ENCODE assay signal across 30 mouse cellular contexts in genomic region chr16:55540336-55541015, GRCm38 (mm10).
DNase-seq lines count a peak whose midpoint lies in the region; ATAC-seq and TF ChIP-seq lines count a peak whose summit lies in the region.
"Had no signal": no experiment of that assay in that cellular context is flagged by ENCODE, and none has a peak within 500 bp of the region (broad histone marks: within the 10 kb centered on the region; RNA-seq: fewer than 3 reads in every experiment).

No protein-coding gene starts in this region.

- H3K36me3 ChIP-seq in midbrain, embryonic 11.5 days (ENCODE audit: control insufficient read depth, insufficient read depth, low read length), result no peaks in the 10 kb centered on the region
- H3K36me3 ChIP-seq in midbrain, embryonic 13.5 days, result no peaks in the 10 kb centered on the region
- H3K36me3 ChIP-seq: embryonic facial prominence, embryonic 10.5 days; embryonic facial prominence, embryonic 13.5 days; forebrain, embryonic 10.5 days; G1E; heart, embryonic 10.5 days; heart, embryonic 13.5 days had no signal

- no peak for TF ChIP-seq POLR2A in embryonic fibroblast, embryonic 13.5 days (IDR thresholded peaks at IDR 0.05; ENCODE audit: low read depth, low read length)

- H3K4me3 ChIP-seq in midbrain, embryonic 11.5 days (ENCODE audit: low read depth, low read length), result no peak overlapping the region
- H3K4me3 ChIP-seq in midbrain, embryonic 13.5 days (replicated peaks), result no peak overlapping the region
- H3K4me3 ChIP-seq in embryonic fibroblast, embryonic 13.5 days (ENCODE audit: insufficient read depth, low read length), result no peak overlapping the region
- H3K4me3 ChIP-seq: embryonic facial prominence, embryonic 10.5 days; embryonic facial prominence, embryonic 13.5 days; forebrain, embryonic 10.5 days; forebrain, embryonic 13.5 days; heart, adult 2 months; heart, embryonic 10.5 days; heart, embryonic 13.5 days had no signal

- no peak overlapping the region for H3K27ac ChIP-seq in midbrain, embryonic 11.5 days (ENCODE audit: low read depth, low read length)
- H3K27ac ChIP-seq in midbrain, embryonic 13.5 days, result no peak overlapping the region
- H3K27ac ChIP-seq in embryonic fibroblast, embryonic 13.5 days (ENCODE audit: insufficient read depth, low read length), result peak overlapping the region; percentile 56; the same call in 1 of the 2 replicates
- H3K27ac ChIP-seq: embryonic facial prominence, embryonic 10.5 days; embryonic facial prominence, embryonic 13.5 days; forebrain, embryonic 10.5 days; forebrain, embryonic 13.5 days; heart, adult 2 months; heart, embryonic 10.5 days; heart, embryonic 13.5 days; hindbrain, embryonic 14.5 days; hindbrain, postnatal 0 days had no signal

- no peak overlapping the region for H3K4me2 ChIP-seq in midbrain, embryonic 11.5 days
- no peak overlapping the region for H3K4me2 ChIP-seq in midbrain, embryonic 13.5 days (replicated peaks)
- H3K4me2 ChIP-seq: embryonic facial prominence, embryonic 13.5 days; forebrain, embryonic 13.5 days; heart, embryonic 13.5 days; hindbrain, embryonic 14.5 days had no signal

- no peaks in the 10 kb centered on the region for H3K4me1 ChIP-seq in midbrain, embryonic 11.5 days (ENCODE audit: control insufficient read depth, insufficient read depth, low read length)
- no peaks in the 10 kb centered on the region for H3K4me1 ChIP-seq in midbrain, embryonic 13.5 days (replicated peaks)
- peaks cover 3% of the 10 kb centered on the region for H3K4me1 ChIP-seq in embryonic fibroblast, embryonic 13.5 days (ENCODE audit: control insufficient read depth, insufficient read depth, low read length)
- H3K4me1 ChIP-seq: embryonic facial prominence, embryonic 10.5 days; embryonic facial prominence, embryonic 13.5 days; forebrain, embryonic 10.5 days; forebrain, embryonic 13.5 days; heart, embryonic 10.5 days; heart, embryonic 13.5 days had no signal

- WGBS in midbrain, embryonic 11.5 days, result 93% methylated on average over 3 of the region's 3 CpGs
- WGBS in midbrain, embryonic 13.5 days, result 87% methylated on average over 3 of the region's 3 CpGs

- ATAC-seq in midbrain, embryonic 11.5 days (ENCODE audit: low FRiP score), result no peak
- ATAC-seq in midbrain, embryonic 13.5 days, result no peak
- ATAC-seq: activated CD4-positive, CD25-positive, alpha-beta regulatory T cell, adult 4 months; forebrain, embryonic 13.5 days; forebrain, embryonic 16.5 days; hindbrain, postnatal 0 days; inflammation-experienced regulatory T-cells, adult 6 months had no signal

- no peak for TF ChIP-seq CTCF in embryonic fibroblast, embryonic 13.5 days (IDR thresholded peaks at IDR 0.05; ENCODE audit: borderline replicate concordance, insufficient read depth, low read length)

- DNase-seq in midbrain, embryonic 11.5 days (ENCODE audit: low spot score, missing footprints), result peak; percentile 45
- DNase-seq in Muller cell, postnatal 12 days (ENCODE audit: inconsistent ontology term), result peak; percentile 33
- DNase-seq in layer of hippocampus, adult 9-11 months, result no peak
- no peak for DNase-seq in kidney, postnatal 25 days
- no peak for DNase-seq in left cerebral cortex, adult 11 months (ENCODE audit: low spot score)
- DNase-seq: adrenal gland, adult 8-10 months; adrenal gland, postnatal 25 days; cerebellum, adult 18-20 months; cerebellum, adult 9-10 months; cerebellum, postnatal 14 days; gastrocnemius, postnatal 10 days; gastrocnemius, postnatal 36 days; heart, adult 2 months; heart, postnatal 14 days; heart, postnatal 4 days had no signal

- H3K9ac ChIP-seq in midbrain, embryonic 11.5 days (ENCODE audit: low read length), result no peak overlapping the region
- H3K9ac ChIP-seq in midbrain, embryonic 13.5 days (replicated peaks), result no peak overlapping the region
- H3K9ac ChIP-seq: embryonic facial prominence, embryonic 13.5 days; forebrain, embryonic 13.5 days; heart, embryonic 13.5 days; hindbrain, embryonic 14.5 days had no signal

- H3K27me3 ChIP-seq in midbrain, embryonic 11.5 days (ENCODE audit: control insufficient read depth, insufficient read depth, low read length), result no peaks in the 10 kb centered on the region
- no peaks in the 10 kb centered on the region for H3K27me3 ChIP-seq in midbrain, embryonic 13.5 days
- H3K27me3 ChIP-seq: CH12.LX; embryonic facial prominence, embryonic 13.5 days; forebrain, embryonic 13.5 days; heart, embryonic 13.5 days had no signal

- H3K9me3 ChIP-seq in midbrain, embryonic 11.5 days (ENCODE audit: control insufficient read depth, low read length), result no peaks in the 10 kb centered on the region
- no peaks in the 10 kb centered on the region for H3K9me3 ChIP-seq in midbrain, embryonic 13.5 days
- H3K9me3 ChIP-seq: embryonic facial prominence, embryonic 10.5 days; embryonic facial prominence, embryonic 13.5 days; forebrain, embryonic 10.5 days; forebrain, embryonic 13.5 days; G1E; heart, embryonic 10.5 days; heart, embryonic 13.5 days had no signal

Comparison
In these comparisons a context has a peak if more than half of its experiments do, and no peak if none do; other contexts are left out.
1. DNase-seq: peak in midbrain, embryonic 11.5 days (single experiment) and Muller cell, postnatal 12 days (single experiment); none in layer of hippocampus, adult 9-11 months (single experiment), kidney, postnatal 25 days (0 of 2) and left cerebral cortex, adult 11 months (single experiment).